Mouse (Mus musculus): ENCODE data around the gene Gm20767.
"Not testable (repeated sequence)": the region's sequence is repeated elsewhere in the genome, so short reads cannot be mapped to it uniquely, and the experiment has no call there.

DNA sequence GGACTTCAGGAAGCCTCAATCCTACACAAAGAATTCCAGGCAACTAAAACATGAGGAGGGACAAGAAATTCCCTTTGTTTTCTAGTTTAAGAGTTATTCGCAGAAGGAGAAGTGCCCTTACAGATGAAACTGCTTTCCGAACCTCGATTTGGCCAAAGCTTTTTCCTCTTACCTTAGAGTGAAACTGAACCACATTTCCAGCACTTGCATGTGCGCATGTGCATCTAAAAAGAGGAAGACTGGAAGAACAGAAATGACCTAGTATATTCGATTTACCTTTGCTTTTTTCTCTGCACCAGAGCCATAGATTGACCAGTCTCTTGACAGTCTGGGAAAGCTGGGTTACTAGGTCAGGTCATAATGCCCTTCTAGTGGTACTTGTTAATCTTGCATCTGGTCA is 33.5 kb upstream of the Gm20767 start:
- not testable (repeated sequence) for TF ChIP-seq GATA1, TAL1 (IDR thresholded peaks at IDR 0.05; ENCODE audit: low read length)

All from erythroblast, embryonic 14.5 days (primary cell).